Mouse (Mus musculus): ENCODE measurements around the gene Gm5737. TPM values are rescaled to one million over a fixed set of nuclear protein-coding genes. Genes with fewer than 3 reads are reported as not detected.
A peak's percentile ranks its signal among the peaks of the same experiment; 100 is the strongest.

The Gm5737 gene
- total and polyA plus RNA-seq, 3 experiments: not detected

GRCm38 (mm10) chr7:120823248-120823647, 11.1 kb downstream of the Gm5737 start (continued):
- TF ChIP-seq ELF1 (IDR thresholded peaks at IDR 0.05; ENCODE audit: low read depth, low read length) (no peak), ZNF384 (IDR thresholded peaks at IDR 0.05; ENCODE audit: low read depth, low read length) (no peak), SMC3 (IDR thresholded peaks at IDR 0.05; ENCODE audit: low read depth, low read length) (peak; percentile 86), KAT2A (conservative IDR thresholded peaks at IDR 0.05; ENCODE audit: low read depth, low read length) (no peak), GATA1 (IDR thresholded peaks at IDR 0.05; ENCODE audit: low read depth, low read length) (no peak), HCFC1 (IDR thresholded peaks at IDR 0.05; ENCODE audit: low read depth, low read length) (no peak), CTCF (IDR thresholded peaks at IDR 0.05 in 2 of 3, conservative IDR thresholded peaks at IDR 0.05 in 1 of 3; ENCODE audit: control insufficient read depth in 1 of 3, insufficient read depth in 1 of 3, low read depth in 2 of 3, low read length in 3 of 3, poor library complexity in 1 of 3, severe bottlenecking in 1 of 3) (peak; percentile 91 to 92 (median 91)), POLR2A (IDR thresholded peaks at IDR 0.05; ENCODE audit: control insufficient read depth in 1 of 2, insufficient read depth in 1 of 2, low read depth in 1 of 2, low read length in 2 of 2, poor library complexity in 1 of 2) (no peak), ZC3H11A (IDR thresholded peaks at IDR 0.05; ENCODE audit: low read depth, low read length) (peak; percentile 81), ZMIZ1 (IDR thresholded peaks at IDR 0.05; ENCODE audit: low read depth, low read length) (no peak), POLR2AphosphoS5 (IDR thresholded peaks at IDR 0.05; ENCODE audit: borderline replicate concordance, low read depth, low read length) (no peak), MYB (IDR thresholded peaks at IDR 0.05; ENCODE audit: low read depth, low read length) (no peak), TCF12 (IDR thresholded peaks at IDR 0.05; ENCODE audit: low read depth, low read length) (no peak), ETS1 (IDR thresholded peaks at IDR 0.05; ENCODE audit: low read depth, low read length) (no peak), CHD1 (IDR thresholded peaks at IDR 0.05; ENCODE audit: low read depth, low read length) (no peak), RAD21 (IDR thresholded peaks at IDR 0.05; ENCODE audit: low read depth, low read length) (peak; percentile 93), POLR2AphosphoS2 (IDR thresholded peaks at IDR 0.05; ENCODE audit: low read length) (no peak)

DNA sequence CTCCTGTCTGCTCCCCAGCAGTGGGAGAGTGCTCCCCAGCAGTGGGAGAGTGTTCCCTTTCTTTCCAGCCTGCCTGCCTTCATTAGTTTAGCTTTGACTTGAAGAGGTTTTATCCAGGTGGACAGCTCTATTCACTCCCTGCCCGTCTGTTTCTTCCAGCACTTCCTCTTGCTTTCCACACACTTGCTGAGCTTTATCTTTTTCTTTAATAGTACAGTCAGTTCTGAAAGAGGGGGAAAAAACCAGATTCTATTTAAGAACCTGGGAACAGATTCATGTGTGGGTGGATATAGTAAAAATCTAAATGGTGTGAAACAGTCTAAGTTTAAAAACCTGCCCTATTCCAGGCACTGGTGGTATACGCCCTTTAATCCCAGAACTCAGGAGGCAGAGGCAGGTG, 12.9 kb downstream of the Gm5737 start:
- no peak for DNase-seq (ENCODE audit: low read depth, low spot score)
- Histone ChIP-seq H3K79me2 (ENCODE audit: control insufficient read depth, insufficient read depth, low read length, poor library complexity) (no peaks in the 10 kb centered on the region), H3K27ac (ENCODE audit: control insufficient read depth, low read depth, low read length) (no peak overlapping the region), H3K36me3 (ENCODE audit: control insufficient read depth in 1 of 2, insufficient read depth in 2 of 2, low read length in 2 of 2) (peaks cover 0 to 4% of the 10 kb centered on the region in 2 experiments; a peak in 1 of 4 replicates), H3K4me1 (ENCODE audit: control insufficient read depth in 1 of 2, insufficient read depth in 2 of 2, low read length in 2 of 2) (peaks cover 0 to 8% of the 10 kb centered on the region in 2 experiments; a peak in 2 of 4 replicates), H3K9ac (ENCODE audit: control insufficient read depth, low read depth, low read length, poor library complexity, severe bottlenecking) (no peak overlapping the region), H3K27me3 (ENCODE audit: control insufficient read depth in 1 of 2, insufficient read depth in 2 of 2, low read length in 2 of 2) (peaks cover 0 to 1% of the 10 kb centered on the region in 2 experiments; a peak in 1 of 4 replicates), H3K9me3 (replicated peaks; ENCODE audit: insufficient read depth, low read length) (no peaks in the 10 kb centered on the region), H3K4me3 (ENCODE audit: control insufficient read depth in 1 of 2, insufficient read depth in 1 of 2, low read depth in 2 of 2, low read length in 2 of 2) (no peak overlapping the region)
- TF ChIP-seq KAT2A (conservative IDR thresholded peaks at IDR 0.05; ENCODE audit: low read depth, low read length): no peak
- no peak for TF ChIP-seq BHLHE40 (IDR thresholded peaks at IDR 0.05; ENCODE audit: borderline replicate concordance, low read depth, low read length)
- no peak for TF ChIP-seq HCFC1 (IDR thresholded peaks at IDR 0.05; ENCODE audit: low read depth, low read length)
- no peak for TF ChIP-seq MAX (IDR thresholded peaks at IDR 0.05; ENCODE audit: low read length)
- TF ChIP-seq TAL1 (IDR thresholded peaks at IDR 0.05; ENCODE audit: low read length): no peak

Data from MEL (cell line).